Mouse (Mus musculus): ENCODE results near the gene Gnat3.

The Gnat3 gene

DNA sequence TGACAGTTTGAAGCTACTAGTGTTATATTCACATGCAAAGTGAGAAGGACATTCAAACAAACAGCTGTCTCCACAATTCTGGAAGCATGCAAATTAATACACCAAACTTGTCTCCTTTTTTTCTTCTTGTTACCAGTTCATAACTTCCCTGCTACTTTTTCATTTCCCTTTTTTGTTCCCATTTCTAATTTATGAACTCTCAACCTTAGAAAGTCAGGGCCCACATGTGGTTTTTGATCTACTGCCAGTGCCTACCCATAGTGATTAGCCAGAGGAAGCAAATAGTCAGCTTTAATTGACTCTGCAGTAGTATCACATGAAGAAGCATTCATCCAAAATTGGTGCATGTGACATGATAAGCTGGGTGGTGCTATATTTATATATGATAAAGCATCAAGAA is 44.7 kb downstream of the Gnat3 start:
- no peak for DNase-seq

DNA sequence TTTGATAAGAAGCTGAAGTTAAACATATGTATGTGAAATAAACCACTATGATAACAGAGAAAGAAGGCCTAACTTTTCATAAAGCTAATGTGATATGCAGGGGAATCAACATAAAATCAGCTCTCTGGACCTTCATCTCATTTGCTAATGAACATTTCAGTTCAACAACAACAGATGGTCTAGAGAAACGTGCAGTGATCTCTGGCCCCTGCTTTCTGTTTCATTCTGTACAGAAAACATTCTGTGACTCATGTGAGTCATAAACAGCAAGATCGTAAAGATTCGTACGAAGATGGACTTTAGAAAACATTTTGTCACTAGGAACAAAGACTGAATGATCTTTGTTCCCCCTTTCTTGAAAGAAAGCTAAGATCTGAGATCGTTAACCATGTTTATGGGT is 48.0 kb downstream of the Gnat3 start:
- no peak for DNase-seq

GRCm38 (mm10) chr5:18013196-18013595 is 50.8 kb downstream of the Gnat3 start:
- DNase-seq = no peak

GRCm38 (mm10) chr5:18014209-18014829 is 52.0 kb downstream of the Gnat3 start:
- DNase-seq = no peak

DNA sequence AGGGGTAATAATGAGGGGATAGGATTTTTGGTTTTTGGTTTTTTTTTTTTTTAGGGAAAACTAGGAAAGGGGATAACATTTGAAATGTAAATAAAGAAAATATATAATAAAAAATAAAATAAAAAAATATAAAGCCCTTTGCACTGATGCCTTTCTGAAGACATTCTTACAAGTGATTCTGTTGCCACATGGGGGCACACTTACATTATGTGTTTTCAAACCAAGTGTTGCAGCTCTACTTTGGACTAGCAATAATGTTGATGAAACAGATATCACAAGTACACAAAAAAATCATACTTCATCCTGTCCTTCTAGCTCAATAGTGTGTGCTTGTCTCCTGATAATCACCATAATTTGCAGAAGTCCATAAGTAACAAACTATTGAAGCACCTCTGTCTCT is 61.0 kb downstream of the Gnat3 start:
- DNase-seq = no peak

- no peak for DNase-seq
Observed at GRCm38 (mm10) chr5:18027531-18027930, 65.2 kb downstream of the Gnat3 start.

DNA sequence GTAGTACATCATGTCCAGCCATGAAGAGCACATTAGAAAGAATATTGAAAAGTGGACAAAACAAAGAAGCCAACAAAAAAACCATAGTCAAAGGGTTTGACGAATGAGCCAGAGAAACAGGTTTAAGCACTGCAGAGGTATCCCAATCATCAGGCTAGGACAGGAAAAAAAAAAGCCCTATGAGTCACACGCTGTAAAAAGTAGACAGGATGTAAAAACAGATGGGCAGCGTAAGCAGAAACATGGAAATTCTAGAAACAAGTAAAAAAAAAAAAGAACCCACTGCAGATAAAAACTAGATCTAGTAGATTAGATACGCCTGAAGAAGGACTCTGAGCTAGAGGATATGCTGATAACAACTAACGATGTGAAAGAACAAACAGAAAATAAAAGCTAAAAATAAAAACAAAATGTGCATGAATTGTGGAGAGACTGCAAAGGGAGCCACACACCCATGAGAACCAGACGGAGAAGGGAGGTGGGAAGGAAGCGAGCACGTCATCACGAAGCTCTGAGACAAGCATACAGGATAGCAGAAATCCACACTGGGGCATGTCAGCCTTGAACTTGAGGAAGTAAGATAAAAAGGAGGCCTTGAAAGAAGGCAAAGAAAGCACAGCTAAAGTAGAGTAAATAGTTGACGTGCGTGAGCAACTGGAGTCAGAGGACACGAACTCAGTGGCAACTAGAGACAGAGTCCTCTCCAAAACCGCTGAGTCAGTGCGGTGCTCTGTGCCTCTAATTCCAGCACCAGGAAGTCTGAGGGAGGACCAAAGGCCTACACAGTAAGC is 73.7 kb downstream of the Gnat3 start:
- DNase-seq = no peak

- DNase-seq = peak; percentile 61
Observed at GRCm38 (mm10) chr5:18043022-18043421, 80.7 kb downstream of the Gnat3 start.

DNA sequence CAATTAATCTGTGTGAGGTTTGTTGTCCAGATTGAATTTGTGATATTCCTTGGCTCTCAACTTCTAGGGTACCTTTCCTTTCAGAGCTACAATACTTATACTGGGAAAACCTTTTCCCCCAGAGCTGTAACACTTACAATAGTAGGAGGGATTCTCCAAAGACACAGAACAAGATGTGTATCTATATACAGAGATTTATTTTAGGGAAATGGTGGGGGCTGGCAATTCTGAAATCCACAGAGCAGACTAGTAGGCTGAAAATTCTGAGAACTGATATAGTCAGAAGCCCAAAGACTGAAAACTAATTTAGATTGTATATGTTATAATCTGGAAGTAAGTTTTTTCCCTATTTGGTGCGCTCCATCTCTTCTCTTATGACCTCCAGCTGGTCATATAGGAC is 86.5 kb downstream of the Gnat3 start:
- no peak for DNase-seq

- peak; percentile 2 for DNase-seq
Observed at GRCm38 (mm10) chr5:18055323-18055722, 93.0 kb downstream of the Gnat3 start.

Data from retina, postnatal 1 day (tissue).